Mouse (Mus musculus) embryonic facial prominence, embryonic 12.5 days (tissue): ENCODE measurements around the gene 4930432K21Rik. TPM values are rescaled to one million over a fixed set of nuclear protein-coding genes. Genes with fewer than 3 reads are reported as not detected.

Experiments used
- ATAC-seq: fragments of 200-750 bp; cut with Nextera tagmentation; 2 replicates; pipeline ENCODE4 v1.8.0; 2017; ENCODE audit not compliant: insufficient number of reproducible peaks, insufficient read depth, low FRiP score, low TSS enrichment
- H3K27ac ChIP-seq: fragments of 300-500 bp; sonication (generic); 2 replicates; pipeline ENCODE4 v1.5.1; 2016; ENCODE audit warnings: mild to moderate bottlenecking
- H3K27me3 ChIP-seq: fragments of 300-500 bp; sonication (generic); 2 replicates; pipeline ENCODE4 v1.6.1; 2016; ENCODE audit warnings: mild to moderate bottlenecking, moderate library complexity
- H3K36me3 ChIP-seq: fragments of 300-500 bp; sonication (generic); 2 replicates; pipeline ENCODE4 v1.6.1; 2016; ENCODE audit warnings: mild to moderate bottlenecking
- H3K4me1 ChIP-seq: fragments of 300-500 bp; sonication (generic); 2 replicates; pipeline ENCODE4 v1.6.1; 2016
- H3K4me2 ChIP-seq: fragments of 300-500 bp; sonication (generic); replicated peaks from 2 replicates; pipeline ENCODE4 v1.6.1; 2016; ENCODE audit warnings: mild to moderate bottlenecking, moderate library complexity
- H3K4me3 ChIP-seq: fragments of 300-500 bp; sonication (generic); 2 replicates; pipeline ENCODE4 v1.5.1; 2016; ENCODE audit warnings: mild to moderate bottlenecking
- H3K9ac ChIP-seq: fragments of 300-500 bp; sonication (generic); 2 replicates; pipeline ENCODE4 v1.6.1; 2016; ENCODE audit warnings: mild to moderate bottlenecking, moderate library complexity
- H3K9me3 ChIP-seq: fragments of 300-500 bp; sonication (generic); 2 replicates; pipeline ENCODE4 v1.6.1; 2016; ENCODE audit warnings: mild to moderate bottlenecking, moderate library complexity
- WGBS: fragments of 180-500 bp; shearing (Covaris S2); methylation state at CpG from one replicate; pipeline ENCODE4 v1.1.7; 2016; 5-methylcytosine and 5-hydroxymethylcytosine counted together
- polyA plus RNA-seq: library from polyadenylated mRNA; unstranded; fragments of >200 nt; fragmentation: Nextera tagmentation; extraction: Ambion mirVana; gene quantifications from 2 replicates; pipeline ENCODE4 v1.2.1, GENCODE M21; 2016

The 4930432K21Rik gene
- 2.0 and 2.4 TPM in 2 replicates for polyA plus RNA-seq

- Histone ChIP-seq H3K9me3 (no peaks in the 10 kb centered on the region), H3K4me1 (peaks cover 19% of the 10 kb centered on the region), H3K36me3 (peaks cover 24% of the 10 kb centered on the region), H3K4me3 (peak within 1 kb of the TSS; percentile 71), H3K4me2 (peak within 1 kb of the TSS; percentile 84), H3K27ac (peak within 1 kb of the TSS; percentile 30; the same call in 1 of the 2 replicates), H3K27me3 (no peaks in the 10 kb centered on the region), H3K9ac (peak within 1 kb of the TSS; percentile 81)
- ATAC-seq, result peak; percentile 96
- 17% methylated on average over 49 of the region's 49 CpGs for WGBS
These were observed at the start of gene 4930432K21Rik, which contains the start of gene Cc2d1a for GRCm38 (mm10) chr8:84147769-84148530. Gene 4930432K21Rik, plus strand, starts transcription at chr8:84148025. Gene Cc2d1a, minus strand, starts transcription at chr8:84147936.

GRCm38 (mm10) chr8:84098376-84098775, 49.4 kb upstream of the 4930432K21Rik start:
- Histone ChIP-seq H3K27me3 (no peaks in the 10 kb centered on the region), H3K36me3 (peaks cover 79% of the 10 kb centered on the region)

GRCm38 (mm10) chr8:84101476-84102270, 46.2 kb upstream of the 4930432K21Rik start:
- 90% methylated on average over 25 of the region's 25 CpGs for WGBS
- no peaks in the 10 kb centered on the region for H3K27me3 ChIP-seq
- H3K4me1 ChIP-seq, result peaks cover 15% of the 10 kb centered on the region
- H3K4me3 ChIP-seq, result no peak overlapping the region
- ATAC-seq, result no peak
- H3K36me3 ChIP-seq, result peaks cover 47% of the 10 kb centered on the region
- no peaks in the 10 kb centered on the region for H3K9me3 ChIP-seq
- no peak overlapping the region for H3K4me2 ChIP-seq
- H3K27ac ChIP-seq, result no peak overlapping the region
- no peak overlapping the region for H3K9ac ChIP-seq

More at GRCm38 (mm10) chr8:84098376-84098775, 49.4 kb upstream of the 4930432K21Rik start:
- no peak overlapping the region for H3K9ac ChIP-seq
- no peaks in the 10 kb centered on the region for H3K9me3 ChIP-seq
- H3K4me3 ChIP-seq, result no peak overlapping the region
- no peak for ATAC-seq
- no peak overlapping the region for H3K4me2 ChIP-seq
- H3K27ac ChIP-seq, result no peak overlapping the region
- WGBS, result 94% methylated on average over 7 of the region's 7 CpGs
- H3K4me1 ChIP-seq, result peaks cover 10% of the 10 kb centered on the region

GRCm38 (mm10) chr8:84103601-84104000, 44.2 kb upstream of the 4930432K21Rik start:
- Histone ChIP-seq H3K27me3 (no peaks in the 10 kb centered on the region), H3K4me2 (peak overlapping the region; percentile 62), H3K9me3 (no peaks in the 10 kb centered on the region), H3K36me3 (peaks cover 28% of the 10 kb centered on the region), H3K9ac (peak overlapping the region; percentile 83), H3K4me3 (peak overlapping the region; percentile 64), H3K4me1 (peaks cover 15% of the 10 kb centered on the region), H3K27ac (0 out of 2 replicates have a peak overlapping the region, but pooled peaks have one; percentile 89)
- WGBS, result 59% methylated on average over 3 of the region's 3 CpGs
- no peak for ATAC-seq

- H3K36me3 ChIP-seq, result peaks cover 24% of the 10 kb centered on the region
- ATAC-seq, result peak; percentile 73
These were observed 43.6 kb upstream of the 4930432K21Rik start for GRCm38 (mm10) chr8:84104221-84104620.

GRCm38 (mm10) chr8:84104697-84105609, 42.9 kb upstream of the 4930432K21Rik start, which contains the start of gene Dcaf15:
Gene Dcaf15, minus strand, starts transcription at chr8:84104768.
- WGBS, result 6% methylated on average over 42 of the region's 42 CpGs
- Histone ChIP-seq H3K9ac (peak within 1 kb of the TSS; percentile 83), H3K9me3 (no peaks in the 10 kb centered on the region), H3K4me3 (peak within 1 kb of the TSS; percentile 64), H3K27me3 (no peaks in the 10 kb centered on the region), H3K4me2 (peak within 1 kb of the TSS; percentile 62), H3K4me1 (peaks cover 15% of the 10 kb centered on the region), H3K27ac (peak within 1 kb of the TSS; percentile 89), H3K36me3 (peaks cover 24% of the 10 kb centered on the region)
- ATAC-seq, result peak; percentile 94

More at GRCm38 (mm10) chr8:84104221-84104620, 43.6 kb upstream of the 4930432K21Rik start:
- Histone ChIP-seq H3K27ac (peak overlapping the region; percentile 89), H3K4me3 (peak overlapping the region; percentile 64), H3K9me3 (no peaks in the 10 kb centered on the region), H3K4me2 (peak overlapping the region; percentile 62), H3K4me1 (peaks cover 15% of the 10 kb centered on the region), H3K27me3 (no peaks in the 10 kb centered on the region), H3K9ac (peak overlapping the region; percentile 83)
- 2% methylated on average over 20 of the region's 29 CpGs for WGBS

GRCm38 (mm10) chr8:84105676-84106075, 42.1 kb upstream of the 4930432K21Rik start:
- H3K4me1 ChIP-seq, result peaks cover 15% of the 10 kb centered on the region
- no peak overlapping the region for H3K4me2 ChIP-seq
- H3K27ac ChIP-seq, result no peak overlapping the region
- H3K36me3 ChIP-seq, result peaks cover 21% of the 10 kb centered on the region
- no peak overlapping the region for H3K4me3 ChIP-seq
- no peak for ATAC-seq
- no peaks in the 10 kb centered on the region for H3K27me3 ChIP-seq
- no peaks in the 10 kb centered on the region for H3K9me3 ChIP-seq
- 82% methylated on average over 2 of the region's 2 CpGs for WGBS
- H3K9ac ChIP-seq, result no peak overlapping the region

GRCm38 (mm10) chr8:84106216-84107040, 41.4 kb upstream of the 4930432K21Rik start:
- no peak for ATAC-seq
- no peak overlapping the region for H3K9ac ChIP-seq
- WGBS, result 89% methylated on average over 5 of the region's 6 CpGs
- no peak overlapping the region for H3K27ac ChIP-seq
- no peak overlapping the region for H3K4me3 ChIP-seq
- no peaks in the 10 kb centered on the region for H3K27me3 ChIP-seq
- H3K4me1 ChIP-seq, result peaks cover 15% of the 10 kb centered on the region
- H3K9me3 ChIP-seq, result no peaks in the 10 kb centered on the region
- H3K36me3 ChIP-seq, result peaks cover 13% of the 10 kb centered on the region
- no peak overlapping the region for H3K4me2 ChIP-seq

- H3K9ac ChIP-seq, result no peak overlapping the region
- ATAC-seq, result no peak
- no peaks in the 10 kb centered on the region for H3K36me3 ChIP-seq
- H3K4me2 ChIP-seq, result no peak overlapping the region
- H3K27ac ChIP-seq, result no peak overlapping the region
- H3K9me3 ChIP-seq, result no peaks in the 10 kb centered on the region
- no peak overlapping the region for H3K4me3 ChIP-seq
- WGBS, result 82% methylated on average over 6 of the region's 6 CpGs
- H3K27me3 ChIP-seq, result no peaks in the 10 kb centered on the region
- H3K4me1 ChIP-seq, result no peaks in the 10 kb centered on the region
These were observed 32.2 kb upstream of the 4930432K21Rik start for GRCm38 (mm10) chr8:84115646-84116045.

- 81% methylated on average over 3 of the region's 3 CpGs for WGBS
- Histone ChIP-seq H3K4me1 (no peaks in the 10 kb centered on the region), H3K27me3 (no peaks in the 10 kb centered on the region), H3K9me3 (no peaks in the 10 kb centered on the region), H3K36me3 (no peaks in the 10 kb centered on the region), H3K4me2 (no peak overlapping the region), H3K9ac (no peak overlapping the region), H3K27ac (no peak overlapping the region), H3K4me3 (no peak overlapping the region)
- ATAC-seq, result no peak
These were observed 25.7 kb upstream of the 4930432K21Rik start for GRCm38 (mm10) chr8:84122151-84122550.
